Mouse (Mus musculus) kidney, postnatal 0 days (tissue): ENCODE data around the gene Gm28845. TPM values are rescaled to one million over a fixed set of nuclear protein-coding genes. Genes with fewer than 3 reads are reported as not detected.

Experiments used
- ATAC-seq: fragments of 200-750 bp; cut with Nextera tagmentation; replicated peaks from 2 replicates; pipeline ENCODE4 v1.8.0; 2017; ENCODE audit warnings: low read depth, moderate number of reproducible peaks, moderate TSS enrichment, moderate library complexity; ENCODE audit not compliant: low FRiP score
- DNase-seq: peaks from one replicate; pipeline ENCODE4 v3.0.0-alpha.2; 2016; ENCODE audit warnings: low spot score
- H3K27ac ChIP-seq: fragments of 300-500 bp; sonication (generic); 2 replicates; pipeline ENCODE4 v1.5.1; 2014; ENCODE audit warnings: mild to moderate bottlenecking
- H3K27me3 ChIP-seq: fragments of 300-500 bp; sonication (generic); 2 replicates; pipeline ENCODE4 v1.6.1; 2014; ENCODE audit warnings: low read length, mixed read lengths; ENCODE audit not compliant: insufficient read depth
- H3K36me3 ChIP-seq: fragments of 300-500 bp; sonication (generic); 2 replicates; pipeline ENCODE4 v1.6.1; 2014; ENCODE audit warnings: low read length, mixed read lengths; ENCODE audit not compliant: insufficient read depth
- H3K4me1 ChIP-seq: fragments of 300-500 bp; sonication (generic); replicated peaks from 2 replicates; pipeline ENCODE4 v1.6.1; 2014; ENCODE audit warnings: antibody characterized with exemption, low read length, mixed read lengths; ENCODE audit not compliant: insufficient read depth
- H3K4me2 ChIP-seq: fragments of 300-500 bp; sonication (generic); 2 replicates; pipeline ENCODE4 v1.6.1; 2014; ENCODE audit warnings: mild to moderate bottlenecking, low read length, moderate library complexity, mixed read lengths
- H3K4me3 ChIP-seq: fragments of 300-500 bp; sonication (generic); replicated peaks from 2 replicates; pipeline ENCODE4 v1.5.1; 2014; ENCODE audit warnings: low read depth, low read length
- H3K9ac ChIP-seq: fragments of 300-500 bp; sonication (generic); 2 replicates; pipeline ENCODE4 v1.6.1; 2014; ENCODE audit warnings: low read depth, low read length
- H3K9me3 ChIP-seq: fragments of 300-500 bp; sonication (generic); replicated peaks from 2 replicates; pipeline ENCODE4 v1.6.1; 2016; ENCODE audit warnings: low read length, inconsistent platforms, mixed read lengths
- CTCF ChIP-seq: IDR thresholded peaks from 2 replicates; pipeline ENCODE4 v1.5.1; 2016; ENCODE audit warnings: antibody characterized with exemption, low read depth, mild to moderate bottlenecking, moderate library complexity
- WGBS: fragments of 180-500 bp; shearing (Covaris S2); extraction: QIAGEN DNeasy Blood & Tissue Kit; methylation state at CpG from one replicate; pipeline ENCODE4 v1.1.7; 2014; 5-methylcytosine and 5-hydroxymethylcytosine counted together
- polyA plus RNA-seq: library from polyadenylated mRNA; unstranded; fragments of >200 nt; fragmentation: Nextera tagmentation; extraction: Ambion mirVana; gene quantifications from 2 replicates; pipeline ENCODE4 v1.2.1, GENCODE M21; 2015

The Gm28845 gene
- polyA plus RNA-seq, 1 experiment from 2014 or later, result not detected

GRCm38 (mm10) chr1:65090370-65090769 is 29.0 kb downstream of the Gm28845 start:
- WGBS, result 60% methylated on average over 2 of the region's 2 CpGs
- ATAC-seq (no peak), DNase-seq (no peak)
- Histone ChIP-seq H3K4me1 (no peaks in the 10 kb centered on the region), H3K36me3 (no peaks in the 10 kb centered on the region), H3K4me3 (no peak overlapping the region), H3K4me2 (no peak overlapping the region), H3K9me3 (no peaks in the 10 kb centered on the region), H3K27ac (no peak overlapping the region), H3K9ac (no peak overlapping the region), H3K27me3 (no peaks in the 10 kb centered on the region)
- no peak for TF ChIP-seq CTCF

GRCm38 (mm10) chr1:65088567-65089356 is 30.6 kb downstream of the Gm28845 start:
- WGBS, result 65% methylated on average over 6 of the region's 6 CpGs
- Histone ChIP-seq H3K4me3 (no peak overlapping the region), H3K9ac (no peak overlapping the region), H3K27ac (no peak overlapping the region), H3K4me1 (no peaks in the 10 kb centered on the region), H3K9me3 (no peaks in the 10 kb centered on the region), H3K4me2 (no peak overlapping the region), H3K36me3 (no peaks in the 10 kb centered on the region), H3K27me3 (no peaks in the 10 kb centered on the region)
- DNase-seq (no peak), ATAC-seq (no peak)
- TF ChIP-seq CTCF, result no peak; the same call in 1 of the 2 replicates

DNA sequence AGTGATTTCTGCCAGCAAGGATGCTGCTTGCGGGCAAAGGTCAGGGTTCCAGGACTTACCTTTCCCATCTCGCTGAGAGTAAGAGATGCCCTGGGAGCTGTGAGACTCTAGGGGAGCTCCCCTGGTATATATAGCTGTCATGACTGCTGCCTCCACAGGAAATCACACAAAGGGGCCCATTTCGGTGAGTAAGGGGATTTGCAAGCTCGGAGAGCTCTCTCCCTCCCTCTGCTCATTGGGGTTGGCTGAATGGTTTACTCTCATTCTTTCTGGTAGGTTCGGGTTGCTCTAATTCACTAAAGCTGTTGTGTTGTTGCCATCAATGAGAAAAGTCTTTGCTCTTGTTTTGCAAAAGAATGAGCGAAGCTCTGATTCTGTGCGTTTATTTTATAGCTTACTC is 37.2 kb downstream of the Gm28845 start, which contains the start of gene Crygb:
Crygb (minus strand) TSS at position 101 of the 400 bp plus-strand sequence.
- ATAC-seq (no peak), DNase-seq (no peak)
- Histone ChIP-seq H3K36me3 (no peaks in the 10 kb centered on the region), H3K27me3 (no peaks in the 10 kb centered on the region), H3K9me3 (no peaks in the 10 kb centered on the region), H3K4me3 (no peak within 1 kb of the TSS), H3K9ac (no peak within 1 kb of the TSS), H3K4me1 (no peaks in the 10 kb centered on the region), H3K4me2 (no peak within 1 kb of the TSS), H3K27ac (no peak within 1 kb of the TSS)
- no peak for TF ChIP-seq CTCF
- 42% methylated on average over 7 of the region's 7 CpGs for WGBS

DNA sequence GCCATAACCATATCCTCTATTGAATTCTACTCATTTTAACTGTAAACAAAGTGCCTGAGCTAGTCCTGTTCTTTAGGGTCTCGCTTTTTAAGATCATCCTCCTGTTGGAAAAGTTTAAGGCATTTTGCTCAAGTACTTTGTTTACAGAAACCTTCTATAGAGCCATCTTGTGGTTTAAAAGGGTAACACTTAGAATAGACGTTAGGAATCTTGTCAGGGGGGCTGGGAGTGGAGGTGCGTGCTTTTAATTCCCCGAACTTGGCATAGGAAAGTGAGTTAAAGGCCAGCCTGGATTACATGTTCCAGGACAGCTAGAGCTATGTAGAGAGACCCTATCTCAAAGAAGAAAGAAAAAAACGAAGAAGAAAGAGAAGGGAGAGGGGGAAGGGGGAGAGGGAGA is 43.8 kb downstream of the Gm28845 start:
- no peak overlapping the region for H3K4me3 ChIP-seq
- no peaks in the 10 kb centered on the region for H3K4me1 ChIP-seq
- H3K36me3 ChIP-seq, result no peaks in the 10 kb centered on the region
- H3K27ac ChIP-seq, result no peak overlapping the region
- ATAC-seq (no peak), DNase-seq (peak; percentile 73)
- TF ChIP-seq CTCF, result peak; percentile 64
- no peak overlapping the region for H3K4me2 ChIP-seq
- 15% methylated on average over 5 of the region's 5 CpGs for WGBS
- no peaks in the 10 kb centered on the region for H3K27me3 ChIP-seq
- H3K9me3 ChIP-seq, result no peaks in the 10 kb centered on the region
- no peak overlapping the region for H3K9ac ChIP-seq

DNA sequence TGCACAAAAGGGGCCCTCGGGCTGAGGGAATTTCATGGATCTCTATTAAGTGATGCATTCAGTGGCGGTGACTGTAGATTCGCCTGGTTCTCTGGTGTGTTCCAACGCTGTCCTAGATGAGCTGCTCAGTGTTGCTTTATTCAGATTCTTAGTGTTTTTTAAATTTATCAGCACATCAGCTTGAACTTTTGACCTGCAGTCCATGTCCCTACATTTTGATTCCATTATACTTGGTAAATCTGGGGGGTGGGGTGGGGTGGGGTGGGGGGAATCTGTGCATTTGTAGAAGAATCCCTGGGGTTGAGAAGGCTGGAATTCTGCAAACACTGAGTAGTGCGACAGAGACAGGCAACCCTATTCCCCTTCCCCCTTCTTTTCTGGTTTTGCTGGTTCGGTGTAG is 45.8 kb downstream of the Gm28845 start, which contains the start of gene Crygc:
Crygc (minus strand) TSS at position 101 of the 400 bp plus-strand sequence.
- H3K4me3 ChIP-seq, result no peak within 1 kb of the TSS
- WGBS, result 78% methylated on average over 6 of the region's 6 CpGs
- ATAC-seq, result no peak

GRCm38 (mm10) chr1:65067842-65068241 is 51.5 kb downstream of the Gm28845 start:
- ATAC-seq (no peak), DNase-seq (no peak)
- Histone ChIP-seq H3K9me3 (no peaks in the 10 kb centered on the region), H3K27me3 (no peaks in the 10 kb centered on the region), H3K9ac (no peak overlapping the region), H3K27ac (no peak overlapping the region), H3K4me1 (no peaks in the 10 kb centered on the region), H3K4me3 (no peak overlapping the region), H3K4me2 (no peak overlapping the region), H3K36me3 (no peaks in the 10 kb centered on the region)
- TF ChIP-seq CTCF, result no peak

More for the DNA sequence above, 45.8 kb downstream of the Gm28845 start, which contains the start of gene Crygc:
- TF ChIP-seq CTCF, result no peak
- Histone ChIP-seq H3K4me1 (no peaks in the 10 kb centered on the region), H3K9me3 (no peaks in the 10 kb centered on the region), H3K9ac (no peak within 1 kb of the TSS), H3K4me2 (no peak within 1 kb of the TSS), H3K27ac (no peak within 1 kb of the TSS), H3K27me3 (no peaks in the 10 kb centered on the region), H3K36me3 (no peaks in the 10 kb centered on the region)
- DNase-seq, result no peak
